Mouse (Mus musculus) C2C12 (cell line): ENCODE measurements around the gene Shroom2.

Experiments used
- CEBPB ChIP-seq: IDR thresholded peaks from one replicate; pipeline ENCODE4 v1.6.1; 2011; ENCODE audit warnings: low read depth, mild to moderate bottlenecking, control low read depth, moderate library complexity
- CTCF ChIP-seq: IDR thresholded peaks from one replicate; pipeline ENCODE4 v1.5.1; 2011; ENCODE audit not compliant: control insufficient read depth, insufficient read depth, insufficient read length
- MAX ChIP-seq: IDR thresholded peaks from one replicate; pipeline ENCODE4 v1.6.1; 2011; ENCODE audit warnings: mild to moderate bottlenecking, control low read depth
- MYOD1 ChIP-seq: IDR thresholded peaks from one replicate; pipeline ENCODE4 v1.6.1; 2011; ENCODE audit warnings: low read depth; ENCODE audit not compliant: control insufficient read depth, insufficient read length
- MYOG ChIP-seq: IDR thresholded peaks from one replicate; pipeline ENCODE4 v1.6.1; 2011; ENCODE audit not compliant: control insufficient read depth, insufficient read length; ENCODE audit errors: extremely low read depth
- USF1 ChIP-seq: IDR thresholded peaks from one replicate; pipeline ENCODE4 v1.6.1; 2011; ENCODE audit warnings: low read depth, mild to moderate bottlenecking, control low read depth, moderate library complexity

- TF ChIP-seq CTCF (no peak), MAX (no peak), MYOD1 (no peak), USF1 (no peak), CEBPB (no peak), MYOG (no peak)
Observed at GRCm38 (mm10) chrX:152656609-152656939, 112.7 kb downstream of the Shroom2 start.
